Mouse (Mus musculus): ENCODE data around the gene Sept5. TPM values are rescaled to one million over a fixed set of nuclear protein-coding genes. Genes with fewer than 3 reads are reported as not detected.

Gene Sept5
- polyA plus RNA-seq, 1 experiment = 74.2 TPM

- Histone ChIP-seq H3ac (ENCODE audit: control insufficient read depth, insufficient read length, low read depth) (no peak overlapping the region), H3K79me2 (ENCODE audit: control insufficient read depth, insufficient read depth) (no peaks in the 10 kb centered on the region), H3K79me3 (ENCODE audit: low read depth) (no peaks in the 10 kb centered on the region), H3K4me3 (ENCODE audit: insufficient read depth, poor library complexity, severe bottlenecking) (no peak overlapping the region), H3K36me3 (ENCODE audit: control insufficient read depth, insufficient read depth) (peaks cover 11% of the 10 kb centered on the region), H3K27me3 (ENCODE audit: control insufficient read depth, insufficient read depth, insufficient read length) (no peaks in the 10 kb centered on the region)
- TF ChIP-seq USF1 (IDR thresholded peaks at IDR 0.05; ENCODE audit: low read depth) (no peak), FOSL1 (IDR thresholded peaks at IDR 0.05; ENCODE audit: insufficient read depth, low read length, poor library complexity, severe bottlenecking) (no peak), CTCF (IDR thresholded peaks at IDR 0.05; ENCODE audit: control insufficient read depth, insufficient read depth, insufficient read length) (no peak), CEBPB (IDR thresholded peaks at IDR 0.05; ENCODE audit: low read depth) (no peak), MYOD1 (IDR thresholded peaks at IDR 0.05; ENCODE audit: control insufficient read depth, insufficient read length, low read depth) (no peak), MAX (IDR thresholded peaks at IDR 0.05) (no peak), MYOG (IDR thresholded peaks at IDR 0.05; ENCODE audit: control insufficient read depth, extremely low read depth, insufficient read length) (no peak)
These were observed 11.5 kb downstream of the Sept5 start for GRCm38 (mm10) chr16:18618297-18618696.

GRCm38 (mm10) chr16:18617370-18618065, 12.2 kb downstream of the Sept5 start:
- H3K36me3 ChIP-seq (ENCODE audit: control insufficient read depth, insufficient read depth) = peaks cover 6% of the 10 kb centered on the region
- no peak overlapping the region for H3ac ChIP-seq (ENCODE audit: control insufficient read depth, insufficient read length, low read depth)
- no peak overlapping the region for H3K4me3 ChIP-seq (ENCODE audit: insufficient read depth, poor library complexity, severe bottlenecking)
- no peaks in the 10 kb centered on the region for H3K79me3 ChIP-seq (ENCODE audit: low read depth)
- no peaks in the 10 kb centered on the region for H3K27me3 ChIP-seq (ENCODE audit: control insufficient read depth, insufficient read depth, insufficient read length)
- H3K79me2 ChIP-seq (ENCODE audit: control insufficient read depth, insufficient read depth) = no peaks in the 10 kb centered on the region
- TF ChIP-seq CTCF (IDR thresholded peaks at IDR 0.05; ENCODE audit: control insufficient read depth, insufficient read depth, insufficient read length) (peak; percentile 83), FOSL1 (IDR thresholded peaks at IDR 0.05; ENCODE audit: insufficient read depth, low read length, poor library complexity, severe bottlenecking) (no peak)

GRCm38 (mm10) chr16:18613301-18613700, 16.5 kb downstream of the Sept5 start:
- Histone ChIP-seq H3K36me3 (ENCODE audit: control insufficient read depth, insufficient read depth) (no peaks in the 10 kb centered on the region), H3K27me3 (ENCODE audit: control insufficient read depth, insufficient read depth, insufficient read length) (no peaks in the 10 kb centered on the region), H3K4me3 (ENCODE audit: insufficient read depth, poor library complexity, severe bottlenecking) (no peak overlapping the region), H3ac (ENCODE audit: control insufficient read depth, insufficient read length, low read depth) (no peak overlapping the region), H3K79me2 (ENCODE audit: control insufficient read depth, insufficient read depth) (no peaks in the 10 kb centered on the region), H3K79me3 (ENCODE audit: low read depth) (no peaks in the 10 kb centered on the region)
- TF ChIP-seq MAX (IDR thresholded peaks at IDR 0.05) (no peak), CTCF (IDR thresholded peaks at IDR 0.05; ENCODE audit: control insufficient read depth, insufficient read depth, insufficient read length) (no peak), MYOD1 (IDR thresholded peaks at IDR 0.05; ENCODE audit: control insufficient read depth, insufficient read length, low read depth) (no peak), CEBPB (IDR thresholded peaks at IDR 0.05; ENCODE audit: low read depth) (no peak), USF1 (IDR thresholded peaks at IDR 0.05; ENCODE audit: low read depth) (no peak), FOSL1 (IDR thresholded peaks at IDR 0.05; ENCODE audit: insufficient read depth, low read length, poor library complexity, severe bottlenecking) (no peak), MYOG (IDR thresholded peaks at IDR 0.05; ENCODE audit: control insufficient read depth, extremely low read depth, insufficient read length) (no peak)

GRCm38 (mm10) chr16:18611752-18612151, 18.0 kb downstream of the Sept5 start:
- TF ChIP-seq CEBPB (IDR thresholded peaks at IDR 0.05; ENCODE audit: low read depth) = no peak
- no peak for TF ChIP-seq CTCF (IDR thresholded peaks at IDR 0.05; ENCODE audit: control insufficient read depth, insufficient read depth, insufficient read length)
- TF ChIP-seq MYOG (IDR thresholded peaks at IDR 0.05; ENCODE audit: control insufficient read depth, extremely low read depth, insufficient read length) = no peak
- no peak for TF ChIP-seq MAX (IDR thresholded peaks at IDR 0.05)
- no peak for TF ChIP-seq MYOD1 (IDR thresholded peaks at IDR 0.05; ENCODE audit: control insufficient read depth, insufficient read length, low read depth)
- no peak for TF ChIP-seq FOSL1 (IDR thresholded peaks at IDR 0.05; ENCODE audit: insufficient read depth, low read length, poor library complexity, severe bottlenecking)
- TF ChIP-seq USF1 (IDR thresholded peaks at IDR 0.05; ENCODE audit: low read depth) = no peak
- H3K4me3 ChIP-seq (ENCODE audit: insufficient read depth, poor library complexity, severe bottlenecking) = no peak overlapping the region
- no peaks in the 10 kb centered on the region for H3K27me3 ChIP-seq (ENCODE audit: control insufficient read depth, insufficient read depth, insufficient read length)
- H3K79me3 ChIP-seq (ENCODE audit: low read depth) = no peaks in the 10 kb centered on the region
- H3ac ChIP-seq (ENCODE audit: control insufficient read depth, insufficient read length, low read depth) = no peak overlapping the region
- no peaks in the 10 kb centered on the region for H3K36me3 ChIP-seq (ENCODE audit: control insufficient read depth, insufficient read depth)
- no peaks in the 10 kb centered on the region for H3K79me2 ChIP-seq (ENCODE audit: control insufficient read depth, insufficient read depth)

GRCm38 (mm10) chr16:18609099-18609498, 20.7 kb downstream of the Sept5 start:
- H3ac ChIP-seq (ENCODE audit: control insufficient read depth, insufficient read length, low read depth) = no peak overlapping the region
- no peaks in the 10 kb centered on the region for H3K36me3 ChIP-seq (ENCODE audit: control insufficient read depth, insufficient read depth)
- TF ChIP-seq MAX (IDR thresholded peaks at IDR 0.05) = no peak
- no peak for TF ChIP-seq USF1 (IDR thresholded peaks at IDR 0.05; ENCODE audit: low read depth)
- no peak for TF ChIP-seq FOSL1 (IDR thresholded peaks at IDR 0.05; ENCODE audit: insufficient read depth, low read length, poor library complexity, severe bottlenecking)
- no peak for TF ChIP-seq MYOD1 (IDR thresholded peaks at IDR 0.05; ENCODE audit: control insufficient read depth, insufficient read length, low read depth)
- no peak for TF ChIP-seq MYOG (IDR thresholded peaks at IDR 0.05; ENCODE audit: control insufficient read depth, extremely low read depth, insufficient read length)
- TF ChIP-seq CTCF (IDR thresholded peaks at IDR 0.05; ENCODE audit: control insufficient read depth, insufficient read depth, insufficient read length) = no peak
- no peak for TF ChIP-seq CEBPB (IDR thresholded peaks at IDR 0.05; ENCODE audit: low read depth)
- H3K79me2 ChIP-seq (ENCODE audit: control insufficient read depth, insufficient read depth) = no peaks in the 10 kb centered on the region
- H3K27me3 ChIP-seq (ENCODE audit: control insufficient read depth, insufficient read depth, insufficient read length) = no peaks in the 10 kb centered on the region
- no peaks in the 10 kb centered on the region for H3K79me3 ChIP-seq (ENCODE audit: low read depth)
- H3K4me3 ChIP-seq (ENCODE audit: insufficient read depth, poor library complexity, severe bottlenecking) = no peak overlapping the region

- no peaks in the 10 kb centered on the region for H3K36me3 ChIP-seq (ENCODE audit: control insufficient read depth, insufficient read depth)
- H3K4me3 ChIP-seq (ENCODE audit: insufficient read depth, poor library complexity, severe bottlenecking) = no peak overlapping the region
- no peaks in the 10 kb centered on the region for H3K79me2 ChIP-seq (ENCODE audit: control insufficient read depth, insufficient read depth)
- no peak for TF ChIP-seq USF1 (IDR thresholded peaks at IDR 0.05; ENCODE audit: low read depth)
- TF ChIP-seq CEBPB (IDR thresholded peaks at IDR 0.05; ENCODE audit: low read depth) = no peak
- TF ChIP-seq FOSL1 (IDR thresholded peaks at IDR 0.05; ENCODE audit: insufficient read depth, low read length, poor library complexity, severe bottlenecking) = no peak
- no peak for TF ChIP-seq CTCF (IDR thresholded peaks at IDR 0.05; ENCODE audit: control insufficient read depth, insufficient read depth, insufficient read length)
- no peak for TF ChIP-seq MYOG (IDR thresholded peaks at IDR 0.05; ENCODE audit: control insufficient read depth, extremely low read depth, insufficient read length)
- no peak for TF ChIP-seq MAX (IDR thresholded peaks at IDR 0.05)
- no peak for TF ChIP-seq MYOD1 (IDR thresholded peaks at IDR 0.05; ENCODE audit: control insufficient read depth, insufficient read length, low read depth)
- H3K27me3 ChIP-seq (ENCODE audit: control insufficient read depth, insufficient read depth, insufficient read length) = no peaks in the 10 kb centered on the region
- no peak overlapping the region for H3ac ChIP-seq (ENCODE audit: control insufficient read depth, insufficient read length, low read depth)
- H3K79me3 ChIP-seq (ENCODE audit: low read depth) = no peaks in the 10 kb centered on the region
These were observed 21.5 kb downstream of the Sept5 start for GRCm38 (mm10) chr16:18608226-18608625.
